Mouse (Mus musculus) midbrain, embryonic 12.5 days (tissue): ENCODE data around the gene Acox2. TPM values are rescaled to one million over a fixed set of nuclear protein-coding genes. Genes with fewer than 3 reads are reported as not detected.

Experiments used
- polyA plus RNA-seq: library from polyadenylated mRNA; unstranded; fragments of >200 nt; fragmentation: Nextera tagmentation; extraction: Ambion mirVana; gene quantifications from 2 replicates; pipeline ENCODE4 v1.2.1, GENCODE M21; 2016

Acox2 gene
- polyA plus RNA-seq, 1 experiment from 2014 or later, result not detected

Other genes with a start within 250 kb of the Acox2 start
- gene Rpp14, start 179.0 kb downstream of the Acox2 start, polyA plus RNA-seq, result 44.4 and 44.9 TPM in 2 replicates
- gene Pxk, start 161.1 kb downstream of the Acox2 start, polyA plus RNA-seq, result 32.9 and 33.6 TPM in 2 replicates
- 202 and 213 TPM in 2 replicates for gene Pdhb, start 86.3 kb downstream of the Acox2 start, polyA plus RNA-seq
- 9.1 and 9.2 TPM in 2 replicates for gene Kctd6, start 45.2 kb downstream of the Acox2 start, polyA plus RNA-seq
- gene Fam107a, start 58.7 kb upstream of the Acox2 start, polyA plus RNA-seq, result 0.24 and 0.48 TPM in 2 replicates
- not detected in 2 replicates for gene Oit1, start 119.4 kb upstream of the Acox2 start, polyA plus RNA-seq